Mouse (Mus musculus) spleen, postnatal 36 days (tissue): Measurements from ENCODE around the gene Gm20683.

ENCODE experiments used
- DNase-seq, 2 experiments: peaks; one replicate each; pipeline ENCODE4 v3.0.0; 2022; ENCODE audit warnings: low spot score in 2 of 2, mixed read lengths in 1 of 2

Gm20683 gene

DNA sequence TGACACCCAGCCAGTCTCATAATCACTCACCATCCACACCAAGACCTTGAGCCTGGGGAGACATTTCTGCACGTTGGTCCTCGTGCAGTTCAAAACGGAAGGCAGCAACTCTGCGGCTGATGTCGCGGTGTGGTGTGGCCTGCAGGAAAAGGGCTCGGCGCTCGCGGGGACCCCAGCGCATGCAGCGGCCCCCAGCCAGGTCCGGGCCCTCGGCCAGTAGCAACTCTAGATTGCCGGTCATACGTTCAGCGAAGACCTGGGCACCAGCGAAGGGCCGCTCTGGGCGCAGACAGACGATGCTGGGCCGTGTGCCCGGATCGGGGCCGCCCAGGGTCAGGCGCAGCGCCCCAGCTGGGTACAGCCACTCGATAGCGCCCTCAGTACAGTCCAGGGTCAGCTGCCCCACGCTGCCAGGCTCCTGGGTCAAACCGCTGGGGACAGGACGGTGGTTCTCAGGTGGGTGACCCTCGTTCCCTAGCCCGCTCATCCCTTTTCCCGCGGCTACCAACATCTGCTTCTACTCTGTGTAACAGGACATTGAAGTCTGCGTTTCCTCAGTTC is 45.3 kb downstream of the Gm20683 start:
- no peak for DNase-seq

DNA sequence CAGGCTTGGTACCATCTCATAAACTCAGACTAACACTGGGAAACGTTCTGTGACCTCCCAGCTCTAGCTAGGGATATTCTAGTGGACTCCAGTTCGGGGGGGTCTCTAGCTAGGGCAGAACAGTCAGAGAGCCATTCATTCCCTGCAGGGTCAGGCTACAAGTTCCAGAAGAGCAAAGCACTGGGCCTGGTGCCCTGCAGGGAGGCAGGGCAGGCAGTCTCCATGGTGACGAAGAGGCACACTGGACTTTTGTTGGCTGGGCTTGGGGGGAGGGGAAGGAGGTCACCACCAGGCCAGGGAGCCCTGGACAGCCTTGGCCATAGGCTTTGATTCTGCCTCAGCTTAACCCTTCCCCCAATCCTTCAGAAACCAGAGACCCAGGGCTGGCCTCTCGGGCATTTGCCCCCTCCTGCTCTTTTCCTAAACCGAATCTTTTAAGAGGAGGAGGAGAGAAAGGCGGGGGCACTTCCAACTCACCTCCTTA is 45.9 kb downstream of the Gm20683 start, which contains the start of gene AC134908.4:
AC134908.4 (minus strand) TSS at position 51 of the 484 bp plus-strand sequence.
- no peak for DNase-seq

GRCm38 (mm10) chr17:25794998-25795397 is 46.6 kb downstream of the Gm20683 start:
- DNase-seq = no peak

- no peak for DNase-seq
Measured at GRCm38 (mm10) chr17:25794197-25794596, 47.4 kb downstream of the Gm20683 start.

- DNase-seq = peak; percentile 77 to 78
Measured at GRCm38 (mm10) chr17:25792615-25793014, 48.9 kb downstream of the Gm20683 start, which contains the start of gene Fam173a. Gene Fam173a, minus strand, starts transcription at chr17:25792901.

GRCm38 (mm10) chr17:25791843-25792527 is 49.6 kb downstream of the Gm20683 start:
- peak; percentile 84 to 85 for DNase-seq

- DNase-seq = no peak
Measured at GRCm38 (mm10) chr17:25791320-25791842, 50.2 kb downstream of the Gm20683 start.

DNA sequence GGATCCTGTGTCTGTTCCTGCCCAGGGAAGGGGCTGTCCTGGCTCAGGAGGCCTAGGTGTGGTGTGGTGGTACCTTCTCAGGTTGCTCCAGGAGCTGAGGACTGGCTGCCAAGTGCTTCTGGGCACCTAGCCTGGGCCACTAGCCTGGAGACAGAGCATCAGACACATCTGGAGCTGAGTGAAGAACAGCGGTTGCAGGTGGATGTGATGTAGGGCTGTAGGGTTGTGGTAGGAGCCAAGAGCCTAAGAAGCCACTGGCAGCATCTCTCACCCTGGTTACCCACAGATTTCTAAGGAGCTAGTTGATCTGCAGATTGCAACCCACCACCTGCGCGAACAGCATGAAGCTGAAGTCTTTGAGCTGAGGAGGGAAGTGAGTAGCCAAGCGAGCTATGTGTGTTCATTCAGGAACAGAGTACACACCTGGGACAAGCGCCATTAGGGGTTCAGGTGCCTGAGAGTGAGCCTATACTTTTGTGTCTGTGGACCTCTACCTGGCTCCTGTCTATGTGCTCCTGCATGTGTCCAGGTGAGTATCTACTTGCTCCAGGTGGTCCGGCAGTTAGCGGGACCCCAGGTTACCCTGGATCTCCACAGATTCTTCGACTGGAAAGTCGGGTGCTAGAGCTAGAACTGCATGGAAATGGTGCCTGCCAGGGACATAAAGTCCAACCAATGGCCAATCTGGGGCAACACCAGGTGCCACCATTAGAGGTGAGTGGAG is 54.6 kb downstream of the Gm20683 start:
- no peak for DNase-seq

GRCm38 (mm10) chr17:25786280-25786679 is 55.3 kb downstream of the Gm20683 start, which contains the start of gene Ccdc78:
Gene Ccdc78, plus strand, starts transcription at chr17:25786580.
- no peak for DNase-seq

DNA sequence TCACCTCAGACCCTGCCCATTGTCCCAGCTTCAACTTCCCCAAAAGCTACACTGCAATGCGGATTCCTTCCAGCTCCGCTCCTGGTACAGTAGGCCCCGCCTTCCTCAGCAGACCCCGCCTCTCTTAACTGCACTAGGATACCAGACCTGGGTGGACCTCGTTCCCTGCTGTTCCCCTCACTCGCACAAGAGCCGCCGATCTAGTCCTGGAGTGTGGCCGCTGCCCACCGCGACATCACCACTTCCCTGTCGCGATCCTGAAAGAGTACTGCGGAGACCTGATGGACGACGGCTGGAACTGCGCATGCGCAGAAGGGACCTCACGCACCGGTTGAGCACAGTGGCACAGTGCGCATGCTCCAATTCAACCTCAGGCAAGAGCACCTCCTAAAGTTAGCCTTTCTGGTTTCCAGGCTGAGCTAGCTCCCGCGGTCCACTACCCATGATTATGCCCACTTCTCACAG is 56.2 kb downstream of the Gm20683 start, which contains the start of gene Haghl:
Haghl (minus strand) TSS at position 393 of the 465 bp plus-strand sequence.
- DNase-seq = peak; percentile 91 to 94
